Mouse (Mus musculus) cerebellum, adult 9-11 months (tissue): Measurements from ENCODE around the gene Mast1.
"Not testable (repeated sequence)": the region's sequence is repeated elsewhere in the genome, so short reads cannot be mapped to it uniquely, and the experiment has no call there.

ENCODE experiments used
- DNase-seq: peaks from one replicate; pipeline ENCODE4 v3.0.0; 2022

The Mast1 gene

DNA sequence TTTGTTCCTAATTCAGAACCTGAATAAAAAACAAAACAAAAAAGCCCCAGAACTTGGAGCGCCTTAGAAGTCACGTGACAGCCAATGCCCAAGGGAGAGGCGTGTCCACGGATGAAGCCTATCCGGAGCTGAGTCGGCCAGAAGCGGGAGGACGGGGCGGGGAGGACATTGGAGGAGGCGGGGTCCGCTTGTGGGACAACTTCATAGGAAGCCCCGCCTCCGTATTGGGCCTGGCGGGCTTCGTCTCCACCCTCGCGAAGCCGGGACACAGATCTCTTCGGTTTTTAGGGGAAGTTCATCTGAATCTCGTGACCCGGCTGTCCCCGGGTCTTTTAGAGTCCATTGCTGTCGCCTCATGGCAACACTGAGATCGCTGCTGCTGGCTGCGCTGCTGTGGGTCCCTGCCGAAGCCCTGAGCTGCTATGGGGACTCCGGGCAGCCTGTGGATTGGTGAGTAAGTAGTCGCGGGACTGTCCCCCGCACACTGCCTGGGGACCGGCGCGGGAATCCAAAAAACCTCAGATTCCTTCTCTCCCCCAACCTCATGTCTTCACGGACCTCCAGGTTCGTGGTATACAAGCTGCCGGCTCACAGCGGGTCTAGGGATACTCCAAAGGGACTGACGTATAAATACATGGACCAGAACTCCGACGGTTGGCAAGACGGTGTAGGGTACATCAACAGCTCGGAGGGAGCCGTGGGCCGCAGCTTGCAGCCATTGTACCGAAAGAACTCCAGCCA lies 28.6 kb downstream of the Mast1 start, which contains the start of gene Dnase2a:
Gene Dnase2a (plus strand): TSS at position 140 of the 741 bp plus-strand sequence.
- peak; percentile 91 for DNase-seq

DNA sequence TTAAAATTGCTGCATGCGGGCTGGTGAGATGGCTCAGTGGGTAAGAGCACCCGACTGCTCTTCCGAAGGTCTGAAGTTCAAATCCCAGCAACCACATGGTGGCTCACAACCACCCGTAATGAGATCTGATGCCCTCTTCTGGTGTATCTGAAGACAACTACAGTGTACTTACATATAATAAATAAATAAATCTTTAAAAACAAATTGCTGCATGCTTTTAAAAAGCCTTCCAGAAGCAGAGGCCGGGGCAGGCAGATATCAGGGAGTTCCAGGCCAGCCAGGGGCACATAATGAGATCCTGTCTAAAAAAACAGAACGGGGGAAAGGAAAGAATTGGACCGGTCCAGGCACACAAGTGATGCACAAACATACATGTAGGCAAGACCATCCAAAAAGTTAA lies 29.2 kb downstream of the Mast1 start:
- not testable (repeated sequence) for DNase-seq

DNA sequence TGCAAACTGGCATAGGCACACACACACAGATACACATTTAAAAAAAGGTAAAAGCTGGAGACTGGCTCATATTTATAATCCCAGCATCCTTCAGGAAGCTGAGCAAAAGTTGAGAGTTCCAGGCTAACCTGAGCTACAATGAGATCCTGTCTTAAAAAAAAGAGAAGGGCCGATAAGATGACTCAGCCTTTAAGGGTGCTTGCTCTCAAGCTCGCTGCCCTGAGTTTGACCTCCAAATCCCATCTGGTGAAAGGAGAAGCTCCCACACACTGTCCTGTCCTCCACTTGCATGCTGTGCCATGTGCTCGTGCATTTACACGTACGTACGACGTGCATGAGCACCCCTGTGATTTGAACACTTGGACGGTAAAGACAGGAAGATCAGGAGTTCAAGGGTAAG lies 29.7 kb downstream of the Mast1 start:
- peak; percentile 27 for DNase-seq

DNA sequence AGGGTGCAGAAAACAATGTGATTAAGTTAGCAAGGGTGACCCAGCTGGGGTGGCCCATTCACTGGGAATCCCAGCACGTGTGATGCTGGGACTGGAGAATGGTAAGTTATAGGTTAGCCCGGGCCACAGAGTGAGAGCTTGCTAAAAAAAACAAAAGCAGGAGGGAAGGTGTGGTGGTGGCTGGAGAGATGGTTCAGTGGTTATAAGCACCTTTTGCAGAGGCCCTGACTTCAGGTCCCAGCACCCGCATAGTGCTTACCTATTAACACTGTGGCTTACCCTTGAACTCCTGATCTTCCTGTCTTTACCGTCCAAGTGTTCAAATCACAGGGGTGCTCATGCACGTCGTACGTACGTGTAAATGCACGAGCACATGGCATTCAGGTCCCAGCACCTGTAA lies 30.1 kb downstream of the Mast1 start:
- DNase-seq, result no peak

DNA sequence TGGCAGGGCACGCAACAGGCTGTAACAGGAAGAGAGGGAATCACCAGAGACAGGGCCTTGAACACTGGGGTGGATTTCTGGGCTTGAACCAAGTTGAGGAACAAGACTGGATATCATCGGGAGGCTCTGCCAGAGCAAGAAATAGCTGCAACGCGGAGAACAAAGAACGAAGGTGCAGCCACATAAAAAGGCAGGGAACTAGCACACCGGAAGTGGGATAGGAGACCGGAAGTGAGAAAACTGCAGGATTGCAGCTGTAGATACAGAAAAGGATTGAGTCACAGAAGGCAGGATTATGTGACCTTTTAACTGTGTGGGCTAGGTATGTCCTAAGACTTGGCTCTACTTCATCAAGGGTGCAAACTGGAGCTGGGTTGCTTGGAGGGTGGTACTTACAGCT lies 32.8 kb downstream of the Mast1 start:
- peak; percentile 36 for DNase-seq

DNA sequence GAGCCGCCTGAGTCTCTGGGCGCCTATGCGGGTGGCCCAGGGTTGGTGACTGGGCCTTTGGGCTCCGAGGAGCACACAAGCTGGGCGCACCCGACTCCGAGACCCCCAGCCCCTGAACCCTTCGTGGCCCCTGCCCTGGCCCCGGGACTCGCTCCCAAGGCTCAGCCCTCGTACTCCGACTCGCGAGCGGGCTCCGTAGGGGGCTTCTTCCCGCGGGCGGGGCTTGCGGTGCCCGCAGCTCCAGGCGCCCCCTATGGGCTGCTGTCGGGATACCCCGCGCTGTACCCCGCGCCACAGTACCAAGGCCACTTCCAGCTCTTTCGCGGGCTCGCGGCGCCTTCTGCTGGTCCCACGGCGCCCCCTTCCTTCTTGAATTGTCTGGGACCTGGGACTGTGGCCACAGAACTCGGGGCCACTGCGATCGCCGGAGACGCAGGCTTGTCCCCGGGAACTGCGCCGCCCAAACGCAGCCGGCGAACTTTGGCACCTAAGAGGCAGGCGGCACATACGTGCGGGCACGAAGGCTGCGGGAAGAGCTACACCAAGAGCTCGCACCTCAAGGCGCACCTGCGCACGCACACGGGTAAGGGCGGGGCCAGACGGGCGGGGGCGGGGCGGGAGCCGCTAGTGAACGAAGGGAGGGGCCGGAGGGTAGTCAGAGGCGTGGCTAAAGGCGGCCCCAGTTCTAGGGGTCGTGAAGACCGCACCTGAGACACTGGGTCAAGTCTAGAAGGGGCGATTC lies 34.1 kb downstream of the Mast1 start:
- DNase-seq, result peak; percentile 95

DNA sequence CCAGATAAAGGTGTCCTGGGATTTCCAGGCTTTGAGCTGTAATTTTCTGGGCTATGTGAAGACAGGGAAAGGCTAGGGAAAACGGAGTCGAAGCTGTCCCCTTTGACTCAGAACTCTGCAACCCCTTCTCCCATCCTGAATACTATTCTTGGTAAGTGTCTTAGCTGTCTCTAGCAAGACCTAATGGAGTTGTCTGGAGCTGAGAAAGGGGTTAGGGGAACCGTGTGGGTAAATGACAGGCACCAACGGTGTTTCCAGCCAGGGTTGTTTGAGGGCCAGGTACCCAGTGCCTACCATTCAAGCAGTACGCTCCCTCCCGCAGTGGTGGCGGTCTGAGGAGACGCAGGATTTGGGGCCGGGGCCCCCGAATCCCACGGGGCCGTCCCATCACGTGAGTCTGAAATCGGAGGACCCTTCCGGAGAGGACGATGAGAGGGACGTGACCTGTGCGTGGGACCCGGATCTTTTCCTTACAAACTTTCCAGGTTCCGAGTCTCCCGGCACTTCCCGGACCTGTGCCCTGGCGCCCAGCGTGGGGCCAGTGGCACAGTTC lies 34.7 kb downstream of the Mast1 start:
- no peak for DNase-seq

DNA sequence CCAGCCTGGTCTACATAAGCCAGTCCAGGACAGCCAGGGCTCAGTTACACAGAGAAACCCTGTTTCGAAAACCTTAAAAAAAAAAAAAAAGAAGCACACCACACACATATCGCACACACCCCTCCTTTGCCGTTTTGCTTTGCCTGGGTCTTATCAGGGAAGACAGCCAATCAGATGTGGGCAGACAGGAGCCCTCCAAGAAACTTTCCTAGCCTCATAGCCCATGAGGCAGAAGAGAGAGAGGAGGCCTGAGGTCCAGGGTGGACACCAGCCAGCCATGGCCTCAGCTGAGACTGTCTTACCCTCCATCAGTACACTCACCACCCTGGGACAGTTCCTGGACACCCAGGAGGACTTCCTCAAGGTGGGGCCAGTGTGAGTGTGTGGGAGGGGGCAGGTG lies 35.4 kb downstream of the Mast1 start, which contains the start of gene Klf1:
Gene Klf1 (plus strand): TSS at position 177 of the 400 bp plus-strand sequence.
- no peak for DNase-seq

DNA sequence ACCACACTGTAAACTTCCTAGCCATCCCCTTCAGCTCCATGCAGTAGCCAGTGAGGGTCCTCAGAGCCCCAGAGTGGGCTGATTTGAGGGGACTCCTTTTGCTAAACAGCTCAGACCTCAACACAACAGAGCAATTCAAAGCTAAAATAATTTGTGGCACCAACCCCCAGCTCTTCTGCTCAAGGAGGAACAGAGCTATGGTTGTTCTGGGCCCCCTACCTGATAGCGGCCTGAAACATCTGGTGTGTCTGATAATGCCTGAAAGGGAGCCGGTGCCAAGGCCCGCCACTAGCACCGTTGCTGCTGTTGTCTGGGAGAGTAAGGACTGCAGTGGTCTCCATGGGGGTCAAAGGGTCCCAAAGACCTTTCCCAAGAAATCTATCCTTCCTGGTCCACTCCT lies 36.1 kb downstream of the Mast1 start:
- no peak for DNase-seq

DNA sequence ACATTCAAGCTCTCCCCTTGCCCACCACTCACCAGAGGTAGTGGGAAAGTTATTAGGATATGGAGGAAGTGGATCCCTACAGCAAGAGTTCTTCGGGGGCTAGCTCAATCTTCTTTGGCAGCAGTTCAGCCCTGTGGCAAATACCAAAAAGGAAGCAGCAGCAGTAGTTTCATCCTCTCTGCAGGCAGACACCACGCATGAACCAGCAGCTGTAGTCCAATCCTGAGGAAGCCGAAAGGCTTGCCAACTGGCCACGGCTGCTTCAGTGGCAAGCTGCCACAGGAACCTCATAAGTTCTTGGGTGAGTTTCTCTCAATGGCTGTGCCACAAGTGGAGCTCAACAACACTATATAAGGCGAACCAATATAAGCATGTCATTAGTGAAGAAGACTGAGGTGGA lies 41.2 kb downstream of the Mast1 start:
- peak; percentile 36 for DNase-seq

DNA sequence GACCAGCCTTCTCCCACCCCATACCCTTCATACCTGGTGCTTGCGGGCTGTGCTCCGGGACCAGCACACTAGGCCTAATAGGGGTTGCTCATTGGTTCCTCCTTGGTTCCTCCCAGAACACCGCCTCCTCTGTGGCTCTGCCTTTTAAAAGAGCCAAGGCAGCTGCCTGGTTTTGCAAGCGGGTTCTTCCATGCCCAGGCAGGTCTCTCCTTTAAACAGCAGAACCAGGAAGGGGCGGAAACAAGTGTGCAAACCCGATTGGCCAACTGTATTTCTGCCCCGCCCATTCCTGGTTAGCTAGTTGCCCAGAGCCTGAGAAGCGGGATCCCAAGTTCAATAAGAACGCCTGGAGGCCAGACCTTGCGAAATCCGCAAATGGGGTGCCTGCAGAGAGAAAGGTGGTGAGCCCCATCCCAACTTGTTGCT lies 43.4 kb downstream of the Mast1 start, which contains the start of gene Gcdh:
Gene Gcdh (minus strand): TSS at position 213 of the 426 bp plus-strand sequence.
- peak; percentile 95 for DNase-seq

DNA sequence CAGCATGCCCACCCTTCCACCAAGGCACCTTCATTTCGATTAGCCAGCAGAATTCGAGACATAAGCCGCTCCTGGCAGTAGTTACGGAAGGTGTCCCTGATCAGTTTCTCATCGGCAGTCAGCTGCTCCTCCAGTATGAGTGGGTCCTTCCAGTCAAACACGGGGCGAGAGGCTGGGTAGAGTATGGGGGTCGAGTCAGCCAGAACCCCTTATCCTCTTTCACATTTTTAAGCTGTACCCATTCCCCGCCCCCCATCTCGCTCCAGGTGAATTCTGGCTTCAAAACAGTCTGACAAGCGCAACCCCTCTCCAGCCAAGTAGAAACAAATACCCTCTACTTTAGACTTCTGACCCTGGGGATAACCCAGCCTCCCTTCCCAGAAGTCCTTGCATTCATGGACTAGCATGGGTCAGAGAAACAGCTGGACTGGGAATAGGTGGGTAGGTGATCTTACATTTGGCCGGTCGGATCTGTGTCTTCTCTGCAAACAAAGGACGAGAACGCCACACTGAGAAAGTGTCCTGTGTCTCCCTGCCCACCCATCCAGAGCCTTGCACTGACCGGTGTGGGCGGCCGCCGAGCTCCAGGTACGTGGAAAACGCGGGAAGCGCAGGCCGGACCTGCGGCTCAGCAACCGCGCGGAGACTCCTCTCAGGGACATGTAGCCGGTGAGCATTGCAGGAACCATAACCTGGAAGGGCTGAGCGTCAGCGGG lies 44.0 kb downstream of the Mast1 start:
- DNase-seq, result no peak

DNA sequence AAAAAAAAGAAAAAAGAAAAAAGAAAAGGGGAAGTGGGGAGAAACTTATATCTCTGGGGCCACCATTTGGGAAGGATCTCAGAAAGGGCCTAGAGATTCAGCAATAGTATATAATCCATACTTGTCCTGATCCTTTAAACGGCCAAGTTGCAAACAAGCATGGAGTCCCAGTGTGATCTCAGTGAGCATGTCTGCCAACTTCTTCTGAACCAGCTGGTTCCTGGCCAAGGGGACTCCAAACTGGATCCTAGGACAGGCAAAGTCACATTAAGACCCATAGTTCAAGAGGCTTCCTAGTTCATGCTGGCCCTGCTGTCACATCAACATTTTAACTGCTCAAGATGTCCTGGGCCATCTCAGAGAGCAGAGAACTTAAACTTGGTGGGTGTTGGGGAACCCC lies 48.0 kb downstream of the Mast1 start:
- no peak for DNase-seq

DNA sequence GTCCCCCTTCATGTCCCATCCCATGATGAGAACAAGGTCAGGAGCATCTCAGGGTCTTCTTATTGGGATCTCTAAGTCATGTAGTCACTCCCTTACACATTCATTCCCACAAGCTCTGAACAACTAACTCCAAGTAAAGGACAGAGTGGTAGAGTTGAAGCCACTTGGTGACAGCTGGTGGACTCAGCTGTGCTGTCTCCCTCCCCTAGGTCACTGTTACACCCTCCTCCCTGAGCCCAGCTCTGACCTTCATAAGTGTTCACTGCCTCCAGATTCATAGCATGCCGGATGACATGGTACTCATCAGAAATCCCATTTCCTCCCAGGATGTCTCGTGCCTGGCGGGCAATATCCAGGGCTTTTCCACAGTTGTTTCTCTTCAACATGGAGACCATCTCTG lies 48.9 kb downstream of the Mast1 start:
- DNase-seq, result no peak

DNA sequence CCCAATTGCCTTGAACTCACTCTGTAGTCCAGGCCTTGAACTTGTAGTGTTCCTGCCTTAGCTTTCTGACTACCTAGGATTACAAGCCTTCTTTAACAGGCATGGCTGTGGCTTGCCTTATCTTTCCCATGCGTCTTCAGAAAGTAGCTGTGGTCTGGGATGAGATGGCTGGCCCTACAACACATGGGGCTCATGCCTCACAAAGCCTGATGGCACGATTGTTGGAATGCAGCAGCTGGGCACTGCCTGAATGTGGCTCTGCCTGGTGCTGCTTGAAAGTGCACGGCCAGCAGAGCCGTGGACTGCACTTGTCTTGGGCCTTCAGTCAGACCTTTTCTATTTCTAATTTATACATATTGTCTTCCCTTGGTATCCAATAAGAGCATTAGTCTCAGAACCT lies 52.4 kb downstream of the Mast1 start:
- DNase-seq, result no peak

DNA sequence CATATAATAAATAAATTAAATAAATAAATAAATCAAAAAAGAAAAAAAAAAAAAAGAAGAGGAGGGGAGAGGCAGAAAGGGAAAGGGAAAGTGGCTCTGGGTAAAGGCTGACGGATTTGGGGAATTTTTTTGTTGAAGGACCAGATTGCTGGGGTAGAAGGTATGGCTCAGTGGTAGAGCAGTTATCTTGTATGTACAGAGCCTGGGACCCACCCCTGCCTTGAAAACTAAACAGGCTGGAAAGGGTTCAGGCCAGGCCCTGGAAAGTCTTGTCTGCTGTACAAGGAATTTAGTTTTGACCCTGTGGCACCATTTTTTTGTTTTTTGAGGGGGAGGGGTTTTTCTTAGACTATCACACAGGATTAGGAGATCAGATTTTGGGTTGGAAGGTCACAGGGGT lies 58.2 kb downstream of the Mast1 start:
- no peak for DNase-seq

DNA sequence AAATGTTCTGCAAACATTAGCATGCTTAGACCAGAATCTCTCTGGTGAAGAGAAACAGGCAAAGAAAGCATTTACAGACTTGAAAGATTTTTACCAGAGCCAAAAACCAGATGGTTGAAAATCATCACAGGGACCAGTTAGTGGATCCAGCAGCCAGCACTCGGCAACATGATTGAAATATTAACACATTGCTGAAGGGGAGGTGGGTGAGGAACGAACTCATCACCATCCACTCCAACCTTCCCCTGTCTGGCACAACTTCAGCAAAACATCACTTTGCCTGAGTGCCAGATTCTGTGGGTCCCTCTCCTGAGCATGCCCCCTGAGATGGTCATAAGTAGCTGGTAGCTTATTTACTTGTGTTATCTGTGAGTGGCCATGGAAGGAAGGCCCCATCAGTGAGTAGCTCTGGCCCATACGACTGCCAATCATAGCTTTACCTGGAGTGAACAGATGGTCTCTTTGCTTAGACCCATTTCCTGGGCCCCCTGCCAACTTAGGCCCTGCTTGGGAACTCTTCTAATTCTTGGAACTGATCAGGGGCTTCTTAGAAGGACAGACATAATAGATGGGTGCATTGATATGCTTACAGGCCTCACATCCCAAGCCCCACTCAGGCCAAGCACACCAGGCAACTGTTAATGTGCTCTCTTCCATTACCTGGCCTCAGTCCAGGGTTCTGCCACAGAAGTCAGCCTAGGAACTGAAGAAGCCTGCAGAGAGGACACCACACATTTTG lies 59.7 kb downstream of the Mast1 start:
- DNase-seq, result peak; percentile 84

DNA sequence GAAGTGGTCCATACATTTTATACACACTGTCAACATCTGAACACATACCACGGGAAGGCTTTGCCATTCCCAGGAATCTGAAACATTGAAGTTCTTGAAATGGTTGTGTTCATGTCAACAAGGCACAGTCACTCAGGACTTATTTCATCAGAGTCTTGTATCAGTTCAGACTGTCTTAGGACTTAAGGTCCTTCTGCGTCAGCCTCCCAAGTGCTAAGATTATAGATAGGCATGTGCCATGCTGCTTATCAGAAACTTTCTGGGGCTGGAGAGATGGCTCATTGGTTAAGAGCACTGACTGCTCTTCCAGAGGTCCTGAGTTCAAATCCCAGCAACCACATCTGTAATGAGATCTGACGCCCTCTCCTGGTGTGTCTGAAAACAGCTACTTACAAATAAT lies 62.8 kb downstream of the Mast1 start:
- no peak for DNase-seq

DNA sequence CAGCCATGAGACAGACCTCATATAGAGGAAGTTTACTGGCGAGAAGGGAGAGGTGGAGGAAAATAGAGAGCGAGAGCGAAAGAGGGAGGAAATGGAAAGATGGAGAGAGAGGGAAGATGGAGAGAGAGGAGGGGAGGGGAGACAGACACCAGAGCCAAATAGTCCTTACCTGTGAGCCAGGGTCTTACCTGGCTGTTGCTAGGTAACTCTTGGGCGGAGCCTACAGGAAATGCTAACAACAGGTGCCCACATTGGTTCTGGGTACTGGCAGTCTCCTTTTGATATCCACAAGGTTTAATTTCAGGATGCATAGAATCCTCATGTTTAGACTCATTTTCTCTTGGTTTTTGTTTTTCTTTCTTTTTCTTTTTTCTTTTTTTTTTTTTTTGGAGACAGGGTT lies 64.1 kb downstream of the Mast1 start:
- no peak for DNase-seq

DNA sequence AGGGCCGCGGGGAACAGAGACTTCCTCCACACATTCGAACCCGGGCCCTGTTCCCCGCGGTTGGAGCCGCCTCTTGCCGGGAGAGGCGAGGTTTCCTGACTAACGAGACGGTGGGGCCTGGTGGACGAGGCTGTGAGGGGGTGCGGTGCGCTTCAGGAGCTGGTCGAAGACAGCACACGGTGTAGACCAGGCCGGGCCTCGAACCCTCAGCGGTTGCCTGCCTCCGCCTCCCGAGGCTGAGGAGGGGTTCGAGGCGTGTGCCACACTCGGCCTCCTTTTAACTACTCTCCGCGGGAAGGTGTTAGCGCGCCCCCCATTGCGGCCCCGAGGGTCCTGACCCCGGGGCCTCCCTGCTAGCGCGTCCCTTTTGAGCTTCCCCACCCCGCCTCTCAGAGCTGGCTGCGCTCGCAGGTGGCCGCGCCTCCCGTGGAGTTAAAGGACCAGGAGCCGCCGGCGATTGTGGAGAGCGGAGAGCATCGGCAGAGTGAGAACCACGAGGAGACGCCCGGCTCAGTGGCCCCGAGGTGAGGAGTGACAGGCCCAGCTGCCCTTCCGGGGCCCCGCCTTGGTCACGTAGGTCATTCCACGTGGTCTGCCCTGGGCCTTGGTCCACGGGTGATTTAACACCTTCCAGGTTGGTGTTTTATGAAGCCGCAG lies 64.7 kb downstream of the Mast1 start:
- peak; percentile 49 for DNase-seq

DNA sequence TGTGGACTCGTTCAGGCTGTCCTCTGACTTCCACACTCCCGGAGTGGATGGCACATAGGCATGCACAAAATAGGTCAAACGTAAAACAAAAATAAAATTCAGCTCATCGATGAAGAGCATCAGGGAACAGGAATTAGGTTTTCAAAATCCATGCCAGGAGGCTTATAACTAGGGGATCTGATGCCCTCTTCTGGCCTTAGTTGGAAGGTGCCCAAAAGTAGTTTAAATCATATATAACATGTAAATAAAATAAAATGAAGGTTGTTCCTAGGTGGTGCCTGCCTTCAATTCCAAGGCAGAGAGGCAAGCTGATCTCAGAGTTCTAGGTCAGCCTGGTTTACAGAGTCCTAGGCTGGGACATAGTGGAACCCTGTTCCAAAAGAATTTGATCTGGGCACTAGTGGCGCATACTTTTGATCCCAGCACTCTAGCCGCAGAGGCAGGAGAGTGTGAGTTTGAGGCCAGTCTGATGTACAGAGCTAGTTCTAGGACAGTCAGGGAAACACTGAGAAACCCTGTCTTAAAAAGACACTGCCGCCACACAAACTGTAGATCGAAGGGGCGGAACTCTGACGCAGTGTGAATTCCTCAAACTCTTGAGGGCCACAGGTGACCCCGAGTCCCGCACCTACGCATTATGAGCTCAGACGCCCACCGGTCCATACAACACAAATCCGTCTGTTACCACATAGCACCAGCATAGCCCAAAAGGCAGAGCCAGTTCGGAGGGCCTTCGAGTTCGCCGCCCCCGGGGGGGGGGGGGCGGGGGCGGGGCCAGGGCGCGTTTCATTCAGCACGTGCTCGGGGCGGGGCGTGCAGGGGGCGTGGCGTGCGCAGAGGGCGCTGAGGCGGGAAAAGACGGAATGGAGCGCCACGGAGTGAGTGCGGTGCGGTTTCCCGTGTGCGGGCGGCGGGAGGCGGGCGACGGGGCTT lies 65.5 kb downstream of the Mast1 start, which contains the start of gene Syce2:
Gene Syce2 (plus strand): TSS at position 736 of the 933 bp plus-strand sequence.
- DNase-seq, result peak; percentile 69
